Mouse (Mus musculus) gastrocnemius, postnatal 36 days (tissue): ENCODE data around the gene Sv2b. TPM values are rescaled to one million over a fixed set of nuclear protein-coding genes. Genes with fewer than 3 reads are reported as not detected.

Experiments used
- DNase-seq, 2 experiments: peaks; one replicate each; pipeline ENCODE4 v3.0.0; 2022
- intact Hi-C: fragments of 180-260 bp; cut with DNase I; formaldehyde crosslinking; loops from one replicate; pipeline ENCODE4 v1.15.1; 2025
- total RNA-seq, 2 experiments: library from RNA; stranded (reverse); gene quantifications; 2 replicates each; pipeline ENCODE4 v1.2.3; 2021

Sv2b gene
- total RNA-seq, 2 experiments from 2014 or later = 0.44 to 0.46 TPM

- intact Hi-C loops = loop anchor here (1.0 kb wide), 1 partner anchor 555 kb away; no protein-coding TSS in a partner anchor
- DNase-seq = no peak
Measured at GRCm38 (mm10) chr7:75110689-75111088, 198.4 kb downstream of the Sv2b start.

- no peak for DNase-seq
Measured at GRCm38 (mm10) chr7:75107441-75107840, 201.6 kb downstream of the Sv2b start.

GRCm38 (mm10) chr7:75103900-75104299 lies 205.2 kb downstream of the Sv2b start:
- intact Hi-C loops = no loop called here

More at GRCm38 (mm10) chr7:75107441-75107840, 201.6 kb downstream of the Sv2b start:
- intact Hi-C loops = loop anchor here (5.0 kb wide), 1 partner anchor 685 kb away; no protein-coding TSS in a partner anchor

GRCm38 (mm10) chr7:75102536-75103332 lies 206.3 kb downstream of the Sv2b start:
- DNase-seq = no peak
- intact Hi-C loops = no loop called here

More at GRCm38 (mm10) chr7:75103900-75104299, 205.2 kb downstream of the Sv2b start:
- DNase-seq = no peak

GRCm38 (mm10) chr7:75085473-75085872 lies 223.6 kb downstream of the Sv2b start:
- DNase-seq = no peak
- intact Hi-C loops = no loop called here

GRCm38 (mm10) chr7:75080163-75080562 lies 228.9 kb downstream of the Sv2b start:
- intact Hi-C loops = no loop called here
- no peak for DNase-seq

GRCm38 (mm10) chr7:75077560-75078208 lies 231.4 kb downstream of the Sv2b start:
- intact Hi-C loops = no loop called here

More at GRCm38 (mm10) chr7:75077560-75078208, 231.4 kb downstream of the Sv2b start:
- DNase-seq = no peak

Other genes with a start within 250 kb of the Sv2b start
- gene Akap13, start 146.3 kb upstream of the Sv2b start, total RNA-seq = 10 to 100 TPM; 47.3 to 70.7 TPM